Mouse (Mus musculus) lung, adult 10 weeks (tissue): Measurements from ENCODE around the gene Pik3cb. TPM values are rescaled to one million over a fixed set of nuclear protein-coding genes. Genes with fewer than 3 reads are reported as not detected.

Source experiments
- polyA plus RNA-seq: library from polyadenylated mRNA; stranded (reverse); fragments of 350-450 nt; fragmentation: Illumina TruSeq; extraction: RNeasy Lipid Tissue Mini Kit (QIAGEN cat#74804); gene quantifications from one replicate; pipeline ENCODE4 v1.2.3, GENCODE M21; 2014; ENCODE audit warnings: low read depth, low replicate concordance; ENCODE audit not compliant: insufficient read depth

Gene Pik3cb
- 6.8 TPM for polyA plus RNA-seq

DNA sequence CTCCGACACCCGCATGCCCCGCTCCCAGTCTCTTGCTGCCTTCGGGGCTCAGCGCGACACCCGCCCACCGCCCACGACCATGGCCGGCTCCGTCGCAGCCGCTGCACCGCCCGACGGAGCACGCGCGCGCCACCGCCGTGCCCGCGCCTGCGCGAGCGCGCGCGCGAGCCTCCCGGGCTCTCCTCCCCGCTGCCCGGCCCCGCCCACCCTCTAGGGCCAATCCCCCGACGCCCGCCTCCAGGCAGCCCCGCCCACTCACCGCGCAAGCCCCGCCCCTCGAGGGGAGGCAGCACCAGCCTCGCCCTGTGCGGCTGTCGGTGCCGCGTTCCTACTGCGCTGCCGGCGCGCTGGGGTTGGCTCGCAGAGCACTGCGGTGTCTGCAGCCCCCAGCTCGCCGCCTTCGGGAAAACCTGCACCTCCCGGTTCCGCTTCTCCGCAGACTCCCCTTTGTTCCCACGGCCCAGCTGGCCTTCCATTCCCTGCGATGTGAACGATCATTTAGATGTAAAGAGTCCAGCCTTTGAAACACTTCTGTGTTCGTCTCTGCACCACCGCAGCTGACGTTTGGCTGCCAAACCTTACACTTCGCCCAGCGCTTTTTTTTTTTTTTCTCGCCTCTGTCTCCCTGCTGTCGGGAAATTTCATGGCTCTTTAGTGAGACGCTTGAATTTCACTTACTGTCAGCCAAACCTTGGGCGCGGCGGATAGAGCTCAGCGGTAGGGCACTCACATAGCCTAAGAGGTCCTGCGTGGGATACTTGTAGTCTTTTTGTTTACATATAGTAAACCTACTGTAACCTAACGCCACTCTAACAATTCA lies at the start of gene Pik3cb:
Gene Pik3cb, minus strand, starts transcription at position 559 of the 820 bp plus-strand sequence.

DNA sequence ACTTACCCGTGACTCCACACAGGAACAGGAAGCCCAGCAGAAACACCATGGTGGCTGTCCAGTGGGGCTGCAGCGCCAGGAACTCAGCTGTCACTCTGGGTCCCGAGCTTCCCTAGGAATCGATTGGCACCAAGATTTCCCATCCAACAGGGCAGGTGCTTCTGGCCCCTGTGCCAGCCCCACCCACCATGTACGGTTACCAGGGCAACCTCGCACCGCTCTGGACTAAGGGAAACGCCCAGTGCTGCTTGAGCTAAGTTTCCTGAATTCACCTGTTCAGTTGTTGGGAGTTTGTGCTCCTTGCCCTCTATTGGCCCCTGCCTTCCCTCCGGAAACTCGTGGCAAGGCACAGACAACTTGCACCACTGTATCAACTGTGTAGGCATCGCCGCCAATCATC lies 104.8 kb downstream of the Pik3cb start, which contains the start of gene Gm1123:
Gene Gm1123, minus strand, starts transcription at position 141 of the 400 bp plus-strand sequence.

Other genes starting within 250 kb of the Pik3cb start
- not detected for gene 7420426K07Rik, start 237.5 kb downstream of the Pik3cb start, polyA plus RNA-seq
- gene Foxl2, start 185.3 kb downstream of the Pik3cb start, polyA plus RNA-seq, result not detected
- gene Faim, start 154.2 kb downstream of the Pik3cb start, polyA plus RNA-seq, result 21.7 TPM
- gene Gm1123, start 104.9 kb downstream of the Pik3cb start, polyA plus RNA-seq, result not detected
- gene Faiml, start 96.6 kb upstream of the Pik3cb start, polyA plus RNA-seq, result not detected
- gene Cep70, start 102.7 kb upstream of the Pik3cb start, polyA plus RNA-seq, result 13.4 TPM
- 2.8 TPM for gene Esyt3, start 217.9 kb upstream of the Pik3cb start, polyA plus RNA-seq